Mouse (Mus musculus) neural tube, embryonic 14.5 days (tissue): ENCODE results near the gene Adamts2. TPM values are rescaled to one million over a fixed set of nuclear protein-coding genes. Genes with fewer than 3 reads are reported as not detected.

Experiments
- ATAC-seq: fragments of 200-750 bp; cut with Nextera tagmentation; 2 replicates; pipeline ENCODE4 v1.8.0; 2017; ENCODE audit warnings: low read depth, mild to moderate bottlenecking, moderate TSS enrichment, moderate library complexity
- H3K27ac ChIP-seq: fragments of 300-500 bp; sonication (generic); 2 replicates; pipeline ENCODE4 v1.5.1; 2014; ENCODE audit warnings: low read depth, mild to moderate bottlenecking, control low read depth, low read length, moderate library complexity, mixed read lengths
- H3K27me3 ChIP-seq: fragments of 300-500 bp; sonication (generic); 2 replicates; pipeline ENCODE4 v1.6.1; 2014; ENCODE audit warnings: low read length; ENCODE audit not compliant: control insufficient read depth, insufficient read depth
- H3K36me3 ChIP-seq: fragments of 300-500 bp; sonication (generic); 2 replicates; pipeline ENCODE4 v1.6.1; 2014; ENCODE audit warnings: low read length, mixed read lengths; ENCODE audit not compliant: control insufficient read depth, insufficient read depth
- H3K4me1 ChIP-seq: fragments of 300-500 bp; sonication (generic); 2 replicates; pipeline ENCODE4 v1.6.1; 2014; ENCODE audit warnings: low read length; ENCODE audit not compliant: control insufficient read depth, insufficient read depth
- H3K4me2 ChIP-seq: fragments of 300-500 bp; sonication (generic); 2 replicates; pipeline ENCODE4 v1.6.1; 2014; ENCODE audit warnings: mild to moderate bottlenecking, low read depth, low read length, control low read depth
- H3K4me3 ChIP-seq: fragments of 300-500 bp; sonication (generic); 2 replicates; pipeline ENCODE4 v1.5.1; 2014; ENCODE audit warnings: low read depth, low read length, control low read depth, mixed read lengths
- H3K9ac ChIP-seq: fragments of 300-500 bp; sonication (generic); replicated peaks from 2 replicates; pipeline ENCODE4 v1.6.1; 2014; ENCODE audit warnings: low read depth, mild to moderate bottlenecking, control low read depth, low read length, mixed read lengths
- H3K9me3 ChIP-seq: fragments of 300-500 bp; sonication (generic); 2 replicates; pipeline ENCODE4 v1.6.1; 2016; ENCODE audit warnings: low read length; ENCODE audit not compliant: control insufficient read depth
- WGBS: fragments of 180-500 bp; shearing (Covaris S2); extraction: QIAGEN DNeasy Blood & Tissue Kit; methylation state at CpG from one replicate; pipeline ENCODE4 v1.1.7; 2014; 5-methylcytosine and 5-hydroxymethylcytosine counted together
- polyA plus RNA-seq: library from polyadenylated mRNA; unstranded; fragments of >200 nt; fragmentation: Nextera tagmentation; extraction: Ambion mirVana; gene quantifications from 2 replicates; pipeline ENCODE4 v1.2.1, GENCODE M21; 2014

Adamts2 gene
- polyA plus RNA-seq, 1 experiment from 2014 or later, result 2.4 TPM

- H3K4me1 ChIP-seq, result no peaks in the 10 kb centered on the region
- H3K4me3 ChIP-seq, result no peak overlapping the region
- no peaks in the 10 kb centered on the region for H3K36me3 ChIP-seq
- H3K27me3 ChIP-seq, result no peaks in the 10 kb centered on the region
- 30% methylated on average over 4 of the region's 4 CpGs for WGBS
- H3K9ac ChIP-seq, result no peak overlapping the region
- H3K9me3 ChIP-seq, result no peaks in the 10 kb centered on the region
- no peak overlapping the region for H3K4me2 ChIP-seq
- ATAC-seq, result peak; percentile 53; the same call in 1 of the 2 replicates
- no peak overlapping the region for H3K27ac ChIP-seq
Observed at GRCm38 (mm10) chr11:50632270-50632669, 30.4 kb downstream of the Adamts2 start.

DNA sequence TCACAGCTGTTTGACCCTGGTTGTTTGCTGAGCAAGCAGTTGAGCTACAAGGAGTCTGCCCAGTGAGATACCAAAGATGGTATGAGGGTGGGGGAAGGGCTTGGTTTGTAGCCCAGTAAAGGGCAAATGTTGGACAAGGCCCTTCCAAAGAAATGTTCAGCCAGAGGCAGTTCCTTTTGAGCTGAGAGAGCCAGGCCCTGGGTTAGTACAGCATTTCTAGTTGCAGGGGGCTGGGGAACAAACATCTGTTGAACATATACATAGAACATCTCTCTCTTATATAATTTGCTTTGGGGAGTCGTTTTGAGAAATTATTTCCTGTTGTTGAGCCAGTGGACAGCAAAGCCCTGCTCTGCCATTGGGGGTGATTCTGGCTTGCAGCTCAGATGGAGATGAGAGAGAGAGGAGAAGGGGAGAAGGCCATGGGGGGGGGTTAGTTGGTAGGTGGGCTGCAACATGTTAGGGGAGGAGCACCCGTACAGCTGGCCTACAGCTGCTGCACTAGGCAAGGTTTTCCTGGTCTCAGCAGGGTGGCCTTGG lies 33.2 kb downstream of the Adamts2 start:
- H3K27me3 ChIP-seq, result no peaks in the 10 kb centered on the region
- no peak overlapping the region for H3K27ac ChIP-seq
- no peaks in the 10 kb centered on the region for H3K9me3 ChIP-seq
- ATAC-seq, result no peak
- H3K4me2 ChIP-seq, result no peak overlapping the region
- no peaks in the 10 kb centered on the region for H3K36me3 ChIP-seq
- WGBS, result 90% methylated on average over 2 of the region's 2 CpGs
- H3K9ac ChIP-seq, result no peak overlapping the region
- no peak overlapping the region for H3K4me3 ChIP-seq
- no peaks in the 10 kb centered on the region for H3K4me1 ChIP-seq

DNA sequence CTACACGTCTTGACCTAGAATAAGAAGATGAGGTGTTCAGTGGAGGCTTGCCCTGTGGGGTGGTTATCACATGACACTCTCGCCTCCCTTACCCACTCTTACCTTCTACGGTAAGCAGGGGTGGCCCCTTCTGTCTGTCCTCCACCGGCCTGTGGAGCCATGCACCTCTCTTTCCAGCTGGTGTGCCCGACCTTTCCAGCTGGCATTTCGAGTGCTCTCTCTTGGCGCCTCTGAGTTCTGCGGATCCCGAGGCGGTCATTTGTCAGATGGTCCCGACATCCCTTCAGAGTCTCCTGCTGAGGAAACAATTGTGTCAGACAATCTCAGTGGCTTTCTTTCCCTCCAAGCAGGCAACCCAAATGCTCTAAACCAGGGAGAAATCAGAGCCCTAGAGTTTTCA lies 35.1 kb downstream of the Adamts2 start:
- H3K27ac ChIP-seq, result no peak overlapping the region

GRCm38 (mm10) chr11:50638197-50638867 lies 36.4 kb downstream of the Adamts2 start:
- WGBS, result 93% methylated on average over 13 of the region's 13 CpGs
- H3K9me3 ChIP-seq, result no peaks in the 10 kb centered on the region
- no peaks in the 10 kb centered on the region for H3K4me1 ChIP-seq
- H3K27ac ChIP-seq, result no peak overlapping the region
- no peak overlapping the region for H3K4me2 ChIP-seq
- ATAC-seq, result no peak
- H3K36me3 ChIP-seq, result no peaks in the 10 kb centered on the region
- H3K9ac ChIP-seq, result no peak overlapping the region
- H3K27me3 ChIP-seq, result no peaks in the 10 kb centered on the region
- H3K4me3 ChIP-seq, result no peak overlapping the region

More for the DNA sequence above, 35.1 kb downstream of the Adamts2 start:
- ATAC-seq, result no peak
- WGBS, result 91% methylated on average over 11 of the region's 11 CpGs
- H3K9me3 ChIP-seq, result no peaks in the 10 kb centered on the region
- H3K27me3 ChIP-seq, result no peaks in the 10 kb centered on the region
- H3K4me3 ChIP-seq, result no peak overlapping the region
- no peaks in the 10 kb centered on the region for H3K36me3 ChIP-seq
- no peaks in the 10 kb centered on the region for H3K4me1 ChIP-seq
- no peak overlapping the region for H3K4me2 ChIP-seq
- H3K9ac ChIP-seq, result no peak overlapping the region

- no peak overlapping the region for H3K4me3 ChIP-seq
- no peak for ATAC-seq
- no peak overlapping the region for H3K27ac ChIP-seq
- H3K9ac ChIP-seq, result no peak overlapping the region
- no peaks in the 10 kb centered on the region for H3K9me3 ChIP-seq
- no peaks in the 10 kb centered on the region for H3K4me1 ChIP-seq
- no peak overlapping the region for H3K4me2 ChIP-seq
- no peaks in the 10 kb centered on the region for H3K27me3 ChIP-seq
- 87% methylated on average over 3 of the region's 3 CpGs for WGBS
- H3K36me3 ChIP-seq, result no peaks in the 10 kb centered on the region
Observed at GRCm38 (mm10) chr11:50638868-50639220, 37.0 kb downstream of the Adamts2 start.

DNA sequence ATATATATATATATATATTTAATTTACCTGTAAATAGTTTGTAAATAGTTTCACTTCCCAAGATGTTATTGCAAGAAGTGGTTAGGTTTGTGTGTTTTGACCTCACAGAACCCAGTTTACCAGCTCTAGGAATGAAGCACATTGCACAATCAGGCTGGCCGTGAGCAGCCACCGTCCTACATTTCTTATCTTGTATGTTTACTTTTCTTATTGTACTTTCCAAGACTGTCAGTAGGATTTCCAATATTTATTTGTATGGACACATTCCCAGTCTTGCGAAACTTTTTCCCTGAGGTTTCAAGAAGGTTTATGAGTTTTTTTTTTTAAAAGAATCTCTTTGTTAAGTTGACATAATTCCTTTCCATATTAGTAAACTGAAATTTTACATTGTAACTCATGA lies 40.7 kb downstream of the Adamts2 start:
- Histone ChIP-seq H3K4me3 (no peak overlapping the region), H3K27me3 (no peaks in the 10 kb centered on the region), H3K9ac (no peak overlapping the region), H3K4me1 (no peaks in the 10 kb centered on the region), H3K27ac (no peak overlapping the region), H3K9me3 (no peaks in the 10 kb centered on the region), H3K36me3 (no peaks in the 10 kb centered on the region), H3K4me2 (no peak overlapping the region)
- 88% methylated on average over 3 of the region's 3 CpGs for WGBS
- no peak for ATAC-seq

DNA sequence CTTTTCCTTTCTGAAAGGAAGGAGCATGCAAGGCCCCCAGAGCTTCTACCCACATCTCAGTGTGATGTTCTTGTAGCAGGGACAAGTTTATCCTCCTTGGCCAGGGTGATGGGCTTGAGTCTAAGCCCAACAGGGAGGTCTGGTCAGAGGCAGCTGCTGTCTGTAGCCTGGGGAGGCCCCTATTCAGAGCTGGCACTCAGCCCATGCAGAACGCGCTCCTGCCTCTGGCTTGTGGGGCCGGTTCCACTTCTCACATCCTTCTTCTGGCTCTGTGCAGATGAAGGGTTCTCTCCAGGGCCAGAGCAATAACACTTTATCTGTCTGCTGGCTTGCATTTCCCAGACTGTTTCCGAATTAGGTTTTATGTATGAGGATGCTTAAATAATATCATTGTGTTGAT lies 44.3 kb downstream of the Adamts2 start:
- no peak overlapping the region for H3K9ac ChIP-seq
- no peak overlapping the region for H3K27ac ChIP-seq
- H3K27me3 ChIP-seq, result no peaks in the 10 kb centered on the region
- peaks cover 3% of the 10 kb centered on the region; the same call in 1 of the 2 replicates for H3K9me3 ChIP-seq
- ATAC-seq, result no peak
- H3K4me1 ChIP-seq, result no peaks in the 10 kb centered on the region
- H3K4me3 ChIP-seq, result no peak overlapping the region
- H3K4me2 ChIP-seq, result no peak overlapping the region
- WGBS, result 65% methylated on average over 4 of the region's 4 CpGs
- H3K36me3 ChIP-seq, result no peaks in the 10 kb centered on the region

DNA sequence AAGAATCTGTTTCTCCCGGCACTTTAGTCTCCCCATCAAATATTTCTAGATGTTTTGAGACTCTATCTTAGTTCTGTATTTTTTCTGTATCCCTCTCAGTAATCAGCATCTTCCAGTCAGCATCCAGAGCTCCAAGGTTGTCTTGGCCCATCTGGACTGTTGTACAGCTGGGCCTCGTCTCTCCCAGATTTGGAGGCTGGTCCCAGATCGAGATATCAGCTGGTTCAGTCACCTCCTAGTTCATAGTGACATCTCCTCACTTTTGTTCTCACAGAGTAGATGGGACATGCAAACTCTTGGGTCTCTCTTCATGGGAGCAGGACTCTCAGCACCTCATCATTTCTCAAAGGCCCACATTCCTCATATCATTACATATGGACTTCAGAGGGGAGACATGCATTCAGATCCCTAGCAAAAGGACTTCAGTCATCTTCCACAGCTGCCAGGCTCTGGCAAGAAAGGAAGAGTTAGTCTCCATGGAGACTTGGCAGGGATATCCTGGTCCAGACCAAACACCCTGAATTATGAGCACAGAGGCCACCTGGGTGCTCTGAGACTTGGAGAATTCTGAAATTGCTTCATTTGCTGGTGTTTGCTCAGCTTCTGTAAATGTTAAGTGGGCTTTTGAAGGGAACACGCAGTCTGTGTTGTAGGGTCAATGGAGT lies 46.4 kb downstream of the Adamts2 start:
- H3K27me3 ChIP-seq, result no peaks in the 10 kb centered on the region
- no peaks in the 10 kb centered on the region for H3K4me1 ChIP-seq
- WGBS, result 92% methylated on average over 4 of the region's 4 CpGs
- no peak overlapping the region for H3K4me3 ChIP-seq
- H3K9ac ChIP-seq, result no peak overlapping the region
- no peak overlapping the region for H3K27ac ChIP-seq
- no peaks in the 10 kb centered on the region for H3K36me3 ChIP-seq
- ATAC-seq, result no peak
- no peak overlapping the region for H3K4me2 ChIP-seq
- peaks cover 3% of the 10 kb centered on the region; the same call in 1 of the 2 replicates for H3K9me3 ChIP-seq

GRCm38 (mm10) chr11:50650037-50650436 lies 48.2 kb downstream of the Adamts2 start:
- Histone ChIP-seq H3K36me3 (no peaks in the 10 kb centered on the region), H3K4me1 (no peaks in the 10 kb centered on the region), H3K9me3 (peaks cover 3% of the 10 kb centered on the region; the same call in 1 of the 2 replicates), H3K4me3 (no peak overlapping the region), H3K27me3 (no peaks in the 10 kb centered on the region), H3K4me2 (no peak overlapping the region), H3K27ac (no peak overlapping the region), H3K9ac (no peak overlapping the region)
- 82% methylated on average over 2 of the region's 2 CpGs for WGBS
- ATAC-seq, result no peak
